Mouse (Mus musculus) frontal cortex, postnatal 14 days (tissue): ENCODE measurements around the gene Bcorl1.

ENCODE experiments used
- DNase-seq, 2 experiments: peaks; one replicate each; pipeline ENCODE4 v3.0.0; 2022; ENCODE audit warnings: low spot score in 2 of 2

Gene Bcorl1

DNA sequence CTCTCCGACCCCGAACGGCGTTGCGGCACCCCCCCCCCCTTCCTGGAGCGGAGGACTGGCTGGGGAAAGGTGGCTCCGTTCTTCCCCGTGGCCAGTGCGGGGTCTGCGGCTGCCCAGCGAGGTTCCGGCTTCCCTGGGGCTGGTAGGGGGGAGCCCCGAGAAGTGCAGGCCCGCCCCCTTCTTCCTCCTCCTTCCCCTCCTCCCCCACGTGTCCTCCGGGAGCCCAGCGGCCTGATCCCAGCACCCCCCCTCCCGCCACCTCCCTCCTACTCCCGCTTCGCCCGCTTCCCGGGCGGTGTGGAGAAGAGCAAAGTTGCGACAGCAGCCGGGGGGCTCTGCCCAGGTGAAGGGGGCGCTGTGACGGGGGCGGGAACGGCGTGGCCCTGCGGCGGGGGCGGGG, at the start of gene Bcorl1:
Bcorl1 (plus strand) TSS at position 218 of the 400 bp plus-strand sequence.
- DNase-seq = no peak

DNA sequence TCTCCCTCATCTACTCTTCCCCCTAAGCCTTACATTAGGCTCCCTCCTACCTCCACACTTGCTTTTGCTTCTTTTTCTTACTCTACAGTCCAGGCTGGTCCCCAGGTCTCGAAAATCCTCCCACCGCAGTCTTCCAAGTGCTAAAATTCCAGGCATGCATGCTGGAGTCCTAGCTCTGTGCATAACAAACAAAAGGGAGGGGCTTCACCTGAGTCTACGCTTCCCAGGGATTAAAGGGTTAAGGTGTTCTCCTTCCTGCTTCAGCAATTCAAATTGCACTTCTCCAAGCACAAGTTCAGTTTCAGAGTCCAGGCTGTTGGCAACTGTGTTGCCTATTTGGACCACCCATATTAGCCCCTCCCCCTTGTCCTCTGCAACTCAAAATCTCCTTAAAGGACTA, 49.7 kb upstream of the Bcorl1 start:
- no peak for DNase-seq

DNA sequence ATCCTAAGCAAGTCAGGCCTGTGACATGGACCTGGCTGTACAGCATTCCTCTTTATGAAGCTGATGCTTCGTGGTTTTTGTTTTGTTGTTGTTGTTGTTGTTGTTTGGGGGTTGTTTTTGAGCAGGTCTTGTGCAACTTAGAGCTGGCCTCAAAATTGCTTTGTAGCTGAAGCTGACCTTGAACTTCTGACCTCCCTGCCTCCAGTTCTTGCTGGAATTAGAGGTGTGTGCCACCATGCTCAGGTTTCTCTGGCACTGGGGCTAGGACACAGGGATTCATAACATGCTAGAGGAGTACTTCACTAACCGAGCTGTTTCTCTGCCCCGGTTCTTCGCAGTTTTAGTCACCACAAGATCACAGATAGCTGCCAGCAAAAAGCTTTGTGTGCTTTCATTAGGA, 35.8 kb upstream of the Bcorl1 start:
- no peak for DNase-seq

DNA sequence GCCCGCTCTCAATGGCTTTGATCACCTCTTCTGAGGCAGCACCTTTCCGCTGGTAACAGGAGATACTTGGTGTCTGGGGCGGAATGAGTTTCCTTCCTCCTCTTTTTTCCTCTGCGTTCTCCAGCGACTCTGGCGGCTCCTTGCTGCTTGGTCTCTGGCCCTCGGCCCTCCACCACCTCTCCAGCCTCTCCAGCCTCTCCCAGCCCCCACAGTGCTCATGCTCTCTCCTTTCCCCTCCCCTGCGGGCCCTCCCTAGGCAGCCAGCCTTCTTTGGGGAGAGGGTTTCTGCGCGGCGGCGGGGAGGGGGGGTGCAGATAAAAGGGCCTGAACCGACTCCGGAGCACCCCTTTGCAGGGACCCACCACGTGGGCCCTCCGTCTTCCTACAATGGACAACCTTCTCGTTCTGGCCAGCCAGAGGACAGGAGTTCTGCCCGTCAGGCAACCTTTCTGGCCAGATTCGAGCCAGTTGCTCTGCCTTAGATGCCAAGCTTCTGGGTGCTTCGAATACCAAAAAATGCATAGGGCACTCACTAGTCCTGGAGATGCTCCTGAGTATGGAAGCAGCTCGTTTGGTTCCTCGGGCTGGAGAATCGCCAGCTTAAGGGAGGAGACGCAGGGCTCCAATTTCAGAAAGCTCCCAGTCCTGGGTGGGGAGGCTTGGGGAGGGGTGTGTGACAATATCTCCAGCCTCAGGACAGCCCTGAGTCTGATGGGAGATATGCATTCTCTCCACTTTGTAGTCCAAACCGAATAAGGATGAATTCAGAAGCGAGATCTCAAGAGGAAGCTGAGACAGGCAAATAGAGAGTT, 30.2 kb upstream of the Bcorl1 start:
- no peak for DNase-seq

DNA sequence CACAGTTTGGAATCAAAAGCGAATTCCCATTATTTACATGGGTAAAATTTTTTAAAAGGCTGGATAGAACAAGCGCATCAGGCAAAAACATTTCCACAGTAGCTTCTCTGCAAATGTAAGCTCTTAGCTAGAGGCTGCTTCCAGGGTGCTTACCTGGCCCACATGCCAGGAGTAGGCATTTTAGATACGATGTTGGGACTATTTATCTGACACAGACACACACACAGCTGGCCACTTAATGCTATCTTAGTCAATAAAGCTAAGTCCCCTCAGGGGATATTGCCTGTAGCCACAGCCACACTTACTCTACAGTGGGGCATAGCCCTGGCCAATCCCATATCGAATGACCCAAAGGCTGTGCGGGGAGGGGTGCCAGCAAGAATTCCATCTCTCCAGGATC, 29.4 kb upstream of the Bcorl1 start:
- DNase-seq = no peak

DNA sequence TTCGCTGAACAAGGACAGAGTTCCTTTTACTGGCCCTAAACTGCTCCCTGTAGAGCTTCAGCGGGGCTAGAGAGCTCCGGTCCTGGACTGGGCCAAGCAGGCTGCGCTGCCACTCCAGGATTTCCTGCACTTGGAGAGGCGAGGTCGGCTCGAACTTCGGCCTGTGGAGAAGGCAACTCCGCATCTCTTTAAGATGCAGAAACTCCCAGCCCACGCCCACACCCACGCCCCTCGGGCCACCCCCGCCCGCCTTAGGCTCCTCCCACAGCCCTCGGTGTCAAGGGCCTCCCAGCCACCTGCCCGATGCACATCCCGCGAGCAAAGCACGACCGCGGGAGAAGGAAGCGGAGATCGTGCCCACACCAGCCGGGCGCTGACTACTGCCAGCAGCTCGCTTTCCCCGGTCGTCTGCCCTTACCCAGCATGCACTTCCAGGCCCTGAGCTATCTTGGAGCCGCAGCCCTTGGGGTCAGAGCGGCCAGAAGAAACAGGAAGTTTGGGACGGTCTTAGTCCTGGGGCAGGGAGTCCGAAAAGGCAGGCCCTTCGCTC, 26.6 kb upstream of the Bcorl1 start:
- peak; percentile 23 to 33 for DNase-seq

DNA sequence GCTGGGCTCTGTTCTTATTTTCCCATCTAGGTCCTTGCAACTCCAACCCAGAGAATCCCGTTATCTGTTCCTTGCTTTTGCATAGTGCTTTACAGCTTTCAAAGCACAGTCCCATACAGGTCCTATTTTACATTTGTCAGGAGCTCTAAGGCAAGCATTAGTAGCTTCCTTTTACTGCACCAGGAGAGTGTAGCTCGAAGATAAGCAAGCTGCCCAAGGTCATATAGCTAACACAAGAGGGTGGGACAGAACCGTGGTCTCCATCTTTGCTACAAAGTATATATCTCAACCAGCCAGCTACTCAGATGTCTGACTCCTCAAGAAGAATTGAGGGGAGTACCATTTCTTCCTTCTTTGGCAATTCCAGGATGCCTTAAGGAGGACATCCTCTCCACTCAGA, 23.7 kb upstream of the Bcorl1 start:
- no peak for DNase-seq

DNA sequence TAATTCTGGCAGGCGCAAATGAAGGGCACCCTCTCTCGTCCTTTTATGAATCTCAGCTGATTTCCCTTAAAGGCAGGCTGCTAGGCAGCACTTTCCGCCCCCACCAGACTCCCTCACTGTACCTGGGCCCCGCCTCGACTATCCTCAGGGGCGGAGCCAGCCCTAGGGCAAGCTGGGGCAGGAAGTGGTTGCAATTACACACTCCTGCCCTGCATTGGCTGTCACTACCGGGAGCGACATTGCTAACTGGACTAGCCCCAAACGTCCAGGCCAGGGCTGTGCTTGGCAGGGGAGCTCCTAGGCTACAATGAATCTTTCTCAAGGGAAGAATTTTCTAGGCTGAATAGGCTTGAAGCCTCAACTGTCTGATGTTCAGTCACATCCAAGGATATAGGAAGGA, 23.0 kb upstream of the Bcorl1 start:
- DNase-seq = no peak

DNA sequence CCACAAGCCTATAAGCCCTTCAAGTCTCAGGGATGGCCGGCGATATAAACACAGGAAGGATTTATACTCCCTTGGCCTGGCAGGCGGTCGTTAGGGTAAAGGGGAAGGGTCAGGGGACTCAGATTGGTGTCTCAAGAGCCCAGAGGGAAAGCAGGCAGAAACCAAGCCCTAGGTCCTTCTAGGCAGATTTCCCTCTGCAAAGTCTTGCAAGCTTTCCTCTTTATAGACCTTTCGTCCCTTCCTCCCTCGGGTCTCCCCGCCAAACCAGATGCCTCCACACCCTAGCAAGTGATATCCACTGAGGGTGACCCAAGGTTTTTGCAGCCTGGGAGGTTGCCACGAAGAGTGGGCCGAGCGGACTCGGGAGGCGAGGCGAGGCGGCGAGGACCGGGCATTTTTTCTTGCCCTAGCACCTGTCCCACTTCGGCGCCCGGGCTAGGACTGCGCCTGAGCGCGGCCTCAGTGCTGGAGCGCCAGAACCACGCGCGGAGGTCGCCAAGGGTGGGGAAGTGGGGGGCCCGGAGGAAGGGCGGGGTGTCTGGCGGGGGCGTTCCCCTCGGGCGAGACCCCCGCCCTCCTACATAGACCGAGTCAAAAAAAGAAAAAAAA, 613 bp upstream of the Bcorl1 start:
- DNase-seq = no peak

DNA sequence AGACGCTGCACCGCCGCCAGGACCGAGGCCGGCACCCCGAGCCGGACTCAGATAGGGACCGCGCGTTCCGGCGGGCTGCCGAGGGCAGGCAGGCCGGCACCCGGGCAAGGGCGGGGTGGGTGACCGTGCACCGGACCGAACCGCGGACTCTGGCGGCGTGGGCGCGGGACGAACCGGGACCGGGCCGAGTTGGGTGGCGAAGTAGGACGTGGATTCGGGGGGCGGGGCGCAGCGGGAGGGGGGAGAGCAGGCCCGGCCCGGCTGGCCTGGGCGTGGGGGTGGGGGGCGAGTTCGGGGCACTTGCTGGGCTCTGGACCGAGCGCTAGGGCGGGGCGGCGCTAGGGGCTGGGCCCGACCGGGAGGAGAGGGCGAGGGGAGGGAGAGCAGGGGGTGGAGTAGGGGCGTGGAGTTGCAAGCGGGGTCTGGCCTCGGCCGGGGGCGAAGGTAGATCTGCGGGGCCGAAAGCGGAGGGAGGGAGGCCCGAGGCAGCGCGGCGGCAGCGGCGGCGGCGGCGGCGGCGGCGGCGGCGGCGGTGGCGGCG, 533 bp downstream of the Bcorl1 start:
- no peak for DNase-seq

DNA sequence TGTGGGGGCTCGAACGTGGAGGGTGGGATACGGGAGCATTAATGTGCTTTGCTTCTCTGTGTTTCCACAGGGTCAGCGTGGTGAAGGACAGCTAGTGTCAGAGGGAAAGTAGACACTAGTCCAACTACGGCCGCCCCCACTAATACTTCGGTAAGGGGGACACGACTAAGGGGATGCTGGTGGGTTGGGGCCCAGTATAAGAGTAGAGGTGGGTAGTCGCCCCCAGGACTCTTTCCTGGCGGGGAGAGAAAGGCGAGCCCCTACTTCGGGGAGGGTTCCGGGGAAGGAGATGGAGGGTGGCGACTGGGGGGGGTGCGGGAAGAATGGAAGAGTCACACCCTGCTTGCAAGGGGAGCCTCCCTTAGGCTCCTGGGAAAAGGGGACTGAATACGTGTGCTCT, 1.6 kb downstream of the Bcorl1 start:
- no peak for DNase-seq

DNA sequence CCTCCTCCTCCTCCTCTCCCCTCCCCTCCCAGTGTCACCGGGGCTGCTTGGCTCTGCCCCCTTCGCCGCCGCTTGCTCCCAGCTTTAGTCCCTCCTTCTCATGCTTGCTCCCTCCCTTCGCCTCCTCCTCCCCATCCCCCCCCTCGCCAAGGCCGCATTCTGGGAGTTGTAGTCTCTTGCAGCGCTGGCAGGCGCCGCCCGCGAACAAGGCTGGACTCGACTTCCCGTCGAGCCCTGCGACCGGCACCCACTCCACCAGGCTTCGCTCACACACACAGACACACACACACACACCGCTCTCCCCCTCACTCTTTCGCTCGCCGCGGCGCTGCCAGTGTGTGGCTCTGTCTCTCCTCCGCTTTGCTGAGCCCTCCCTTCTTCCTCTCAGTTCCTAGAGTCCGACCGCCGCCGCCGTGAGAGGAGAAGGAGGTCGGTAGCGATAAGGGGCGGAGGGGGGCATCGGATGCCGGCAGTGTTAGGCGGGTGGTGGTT, 2.3 kb downstream of the Bcorl1 start:
- peak; percentile 81 to 85 for DNase-seq

DNA sequence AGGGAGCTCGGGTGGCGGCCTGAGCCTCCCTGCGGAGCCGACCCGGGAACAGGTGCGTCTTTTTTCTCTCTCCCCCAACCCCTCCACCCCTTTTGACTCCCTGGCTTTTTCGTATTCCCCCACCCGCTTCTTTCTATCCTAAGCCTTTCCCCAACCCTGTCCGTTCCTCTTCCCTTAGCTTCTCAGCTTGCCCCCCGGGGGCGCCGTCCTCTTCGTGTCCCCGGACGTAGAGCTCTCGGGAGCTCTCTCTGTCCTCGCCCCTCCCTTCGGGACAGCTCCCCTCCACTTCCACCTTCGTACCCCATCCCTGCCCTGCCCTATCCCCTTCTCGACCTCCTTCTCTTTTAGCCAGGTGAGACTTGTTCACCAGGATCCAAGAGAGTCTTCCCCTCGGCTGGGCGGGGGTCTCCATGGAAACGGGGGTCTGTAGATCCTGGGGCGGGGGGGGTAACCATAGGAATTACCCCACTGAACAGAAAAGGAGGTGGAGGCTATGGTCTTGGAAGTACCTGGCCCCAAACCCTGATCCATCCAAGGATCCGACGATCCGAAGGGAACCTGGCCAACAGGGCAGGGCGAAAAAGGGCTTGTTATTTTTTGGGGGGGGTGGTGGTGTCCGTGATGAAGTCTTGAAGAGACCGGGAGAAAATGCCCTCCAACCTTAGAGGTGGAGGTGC, 2.9 kb downstream of the Bcorl1 start:
- no peak for DNase-seq

DNA sequence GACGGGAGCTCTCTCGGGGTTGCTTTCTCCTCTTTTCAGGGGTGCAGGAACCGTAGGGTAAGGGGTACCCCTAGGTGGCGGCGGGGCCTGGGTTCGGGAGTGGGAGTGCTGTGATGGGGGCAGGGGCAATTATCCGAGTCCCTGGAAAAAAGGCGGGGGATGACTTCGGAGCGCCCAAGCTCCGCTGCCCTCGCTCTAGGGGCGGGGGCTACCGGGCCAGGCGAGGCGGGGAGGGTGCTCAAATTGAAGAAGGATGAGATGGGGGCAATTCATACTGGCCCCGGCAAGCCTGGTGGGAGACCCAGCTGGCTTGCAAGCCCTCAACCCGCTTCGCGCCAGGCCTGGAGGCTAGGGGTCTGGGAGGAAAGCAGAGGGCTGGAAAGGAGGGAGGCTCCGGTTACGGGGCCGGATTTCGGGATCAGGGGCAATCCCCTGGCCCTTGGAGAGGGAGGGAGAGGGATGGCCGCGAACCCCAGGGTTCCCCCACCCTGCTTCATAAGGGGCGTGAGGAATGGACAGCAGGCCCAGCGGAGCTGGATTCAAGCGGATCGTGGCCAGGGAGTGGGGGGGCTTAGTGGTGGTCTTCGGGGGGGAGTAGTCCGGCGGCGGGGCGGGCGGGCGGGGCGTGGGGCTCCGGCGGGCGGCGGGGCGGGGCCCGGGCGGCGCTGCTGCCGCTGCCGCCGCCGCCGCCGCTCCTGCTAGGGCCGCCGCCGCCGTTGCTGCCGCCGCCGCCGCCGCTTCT, 3.7 kb downstream of the Bcorl1 start:
- DNase-seq = no peak

DNA sequence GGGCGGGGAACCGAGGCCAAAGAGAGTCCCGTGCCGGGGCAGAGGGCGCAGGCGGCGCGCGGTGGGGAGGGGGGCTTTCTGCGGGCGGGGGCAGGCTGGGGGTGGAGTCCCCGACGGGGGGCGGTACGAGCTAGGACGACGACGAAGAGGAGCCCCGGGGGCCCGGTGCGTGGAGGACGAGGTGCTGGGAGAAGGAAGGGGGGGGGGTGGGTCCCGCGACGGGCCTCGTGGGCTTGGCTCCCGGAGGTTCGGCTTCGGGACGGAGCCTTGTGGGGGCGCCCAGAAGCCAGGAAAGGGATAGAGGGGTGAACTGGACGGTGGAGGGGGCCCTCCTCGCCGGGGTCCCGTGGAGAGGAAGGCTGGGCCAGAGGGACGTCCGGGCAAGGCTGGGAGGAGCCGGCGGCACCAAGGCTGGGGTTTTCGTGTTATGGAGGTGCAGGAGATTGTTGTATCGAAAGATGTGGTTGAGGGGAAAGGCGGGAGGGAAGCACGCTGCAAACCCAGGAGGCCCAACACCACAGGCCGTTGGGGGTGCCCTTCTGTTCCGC, 4.3 kb downstream of the Bcorl1 start:
- no peak for DNase-seq

DNA sequence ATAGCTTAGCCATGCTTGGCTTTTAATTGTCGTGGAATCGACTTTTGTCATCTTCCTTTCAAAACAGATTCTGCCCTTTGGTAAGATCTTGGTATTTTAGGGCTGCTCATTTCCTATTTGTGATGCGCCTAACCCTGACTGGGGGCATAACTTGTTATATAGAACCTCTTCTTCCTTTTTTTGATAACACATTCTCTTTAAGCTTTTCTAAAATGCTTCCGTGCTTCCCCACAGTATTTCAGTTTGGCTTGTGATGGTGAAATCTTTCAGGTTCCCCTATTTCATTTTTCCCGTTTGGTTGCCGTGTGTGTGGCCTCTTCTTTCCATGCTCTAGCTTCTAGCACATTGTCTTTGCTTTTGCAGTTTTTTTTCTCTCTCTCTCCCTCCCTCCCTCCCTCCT, 14.2 kb downstream of the Bcorl1 start:
- no peak for DNase-seq

DNA sequence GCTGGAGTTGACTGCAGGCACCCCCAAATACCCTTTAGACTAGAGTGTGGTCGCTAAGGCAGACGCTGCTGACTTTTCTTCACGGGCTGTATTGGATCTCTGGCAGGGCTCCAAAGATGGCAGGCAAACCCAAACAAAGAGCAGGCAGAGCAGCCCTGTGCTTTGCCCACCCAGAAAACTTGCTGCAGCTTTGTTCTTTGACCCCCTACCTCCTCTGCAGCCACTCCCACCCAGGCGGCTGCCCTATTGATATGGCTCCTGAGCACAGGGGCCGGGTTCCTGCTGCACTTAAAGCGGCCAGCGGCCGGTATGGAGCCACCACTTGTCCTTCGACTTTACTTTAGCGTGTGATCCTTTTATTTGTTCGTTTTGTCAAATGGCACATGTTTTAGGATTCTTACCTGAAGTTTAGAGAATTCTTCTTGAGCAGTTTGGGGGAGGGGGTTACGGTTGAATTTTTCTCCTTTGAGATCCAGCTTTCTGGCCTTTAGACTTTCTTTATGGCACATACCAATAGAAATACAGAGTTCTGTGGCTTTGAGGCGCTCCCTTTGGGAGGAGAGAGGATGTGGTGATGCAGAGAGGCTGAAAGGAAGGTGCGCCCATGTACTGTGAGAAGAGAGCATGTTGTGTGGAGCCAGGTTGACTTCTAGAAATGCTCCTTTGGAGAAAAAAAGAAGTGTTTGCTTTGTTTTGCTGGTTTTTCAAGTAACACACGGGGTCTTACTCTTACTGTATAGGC, 24.8 kb downstream of the Bcorl1 start:
- no peak for DNase-seq

DNA sequence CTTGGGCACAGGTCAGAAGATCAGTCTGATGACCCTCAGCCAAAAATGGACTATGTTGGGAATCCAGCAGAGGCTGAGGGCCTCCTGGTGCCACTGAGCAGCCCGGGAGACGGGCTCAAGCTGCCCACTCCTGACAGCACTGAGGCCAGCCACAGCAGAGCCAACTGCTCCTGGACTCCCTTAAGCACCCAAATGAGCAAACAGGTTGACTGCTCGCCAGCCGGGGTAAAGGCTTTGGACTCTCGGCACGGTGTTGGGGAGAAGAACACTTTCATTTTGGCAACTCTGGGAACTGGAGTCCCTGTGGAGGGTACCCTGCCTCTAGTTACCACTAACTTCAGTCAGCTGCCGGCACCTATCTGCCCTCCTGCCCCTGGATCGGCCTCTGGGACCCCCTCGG, 26.7 kb downstream of the Bcorl1 start:
- DNase-seq = no peak

DNA sequence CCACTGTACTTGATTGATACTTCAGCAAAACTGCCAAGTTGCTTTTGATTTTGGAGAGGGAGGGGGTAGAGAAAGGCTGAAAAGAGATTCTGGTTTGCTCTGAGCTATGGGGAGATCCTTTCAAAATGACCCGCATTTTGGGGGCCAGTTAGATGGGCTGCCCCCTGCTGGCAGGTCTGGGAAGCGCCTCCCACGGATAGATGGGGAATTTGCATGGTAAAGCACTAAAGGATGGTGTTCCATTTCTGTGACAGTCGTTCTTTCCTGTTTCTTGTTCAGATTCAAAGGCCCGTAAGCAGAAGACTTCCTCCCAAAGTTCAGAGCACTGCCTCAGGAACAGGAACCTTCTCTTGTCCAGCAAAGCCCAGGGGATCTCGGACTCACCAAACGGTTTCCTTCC, 42.5 kb downstream of the Bcorl1 start:
- DNase-seq = peak in 1 of 2 experiments; percentile 17

DNA sequence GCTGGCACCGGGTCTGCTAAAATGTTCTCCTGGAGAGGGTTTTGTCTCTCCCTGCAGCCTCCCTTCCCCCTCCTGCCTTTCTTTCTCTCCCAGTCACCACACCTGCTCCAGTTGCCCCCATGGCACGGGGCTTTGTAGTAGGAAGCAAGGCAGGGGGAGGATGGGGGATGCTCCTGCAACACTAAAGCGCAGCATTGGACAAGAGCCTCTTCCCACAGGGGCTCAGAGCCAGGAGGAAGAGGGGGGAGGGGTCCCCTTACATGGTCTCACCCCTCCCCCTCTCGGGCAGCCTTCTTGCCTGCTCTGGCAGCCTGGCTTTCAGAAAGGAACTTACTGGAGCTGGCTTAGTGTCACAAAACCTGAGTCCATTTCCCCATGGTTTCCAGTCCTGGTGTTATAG, 44.8 kb downstream of the Bcorl1 start:
- no peak for DNase-seq

DNA sequence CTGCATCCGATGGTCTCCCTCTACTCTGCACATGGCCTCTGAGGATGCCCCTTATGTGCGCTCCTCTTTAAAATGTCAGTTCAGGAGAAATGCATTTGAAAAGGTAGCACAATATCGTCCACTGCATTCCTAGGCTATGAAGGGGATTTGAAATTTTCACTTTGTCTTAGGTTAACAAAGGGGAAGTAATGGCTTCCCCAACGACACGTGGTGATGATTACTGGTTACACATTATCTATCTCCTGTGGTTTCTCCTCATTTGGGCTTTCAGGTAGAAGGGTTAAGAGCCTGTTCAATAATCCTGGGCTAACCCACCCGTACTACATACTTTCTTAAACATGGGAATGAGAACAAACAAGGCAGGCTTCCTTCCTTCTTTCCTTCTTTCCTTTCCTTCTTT, 48.2 kb downstream of the Bcorl1 start:
- no peak for DNase-seq
